Mouse (Mus musculus) monocyte, adult 2 months (primary cell): ENCODE results near the gene Tmcc1.
A peak's percentile ranks its signal among the peaks of the same experiment; 100 is the strongest.

Experiments
- DNase-seq, 2 experiments: peaks; one replicate each; pipeline ENCODE4 v3.0.0; 2022; ENCODE audit warnings: low spot score in 2 of 2, low read depth in 1 of 2

Tmcc1 gene

GRCm38 (mm10) chr6:116021961-116022485 lies 171.3 kb downstream of the Tmcc1 start:
- no peak for DNase-seq

DNA sequence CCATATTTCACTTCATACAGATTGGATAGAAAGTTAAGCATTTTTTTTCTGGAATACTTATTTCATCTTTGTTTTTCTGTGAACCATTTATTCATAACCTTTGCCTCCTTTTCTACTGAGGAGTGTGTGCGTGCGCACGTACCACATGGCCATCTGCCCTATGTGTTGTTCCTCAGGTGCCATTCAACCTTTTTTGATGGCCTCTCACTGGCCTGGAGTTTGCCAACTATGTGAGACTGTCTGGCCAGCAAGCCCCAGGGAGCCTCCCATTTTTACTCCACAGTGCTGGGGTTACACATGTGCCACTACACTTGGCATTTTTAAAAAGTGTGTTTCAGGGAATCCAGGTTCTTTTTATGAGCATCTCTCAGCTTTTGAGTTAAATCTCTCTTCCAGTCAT lies 177.4 kb downstream of the Tmcc1 start:
- no peak for DNase-seq

- DNase-seq = no peak
Observed at GRCm38 (mm10) chr6:116014111-116014510, 179.2 kb downstream of the Tmcc1 start.

- no peak for DNase-seq
Observed at GRCm38 (mm10) chr6:116013687-116014086, 179.6 kb downstream of the Tmcc1 start.

GRCm38 (mm10) chr6:116010541-116010940 lies 182.7 kb downstream of the Tmcc1 start:
- peak; percentile 66 to 73 for DNase-seq

DNA sequence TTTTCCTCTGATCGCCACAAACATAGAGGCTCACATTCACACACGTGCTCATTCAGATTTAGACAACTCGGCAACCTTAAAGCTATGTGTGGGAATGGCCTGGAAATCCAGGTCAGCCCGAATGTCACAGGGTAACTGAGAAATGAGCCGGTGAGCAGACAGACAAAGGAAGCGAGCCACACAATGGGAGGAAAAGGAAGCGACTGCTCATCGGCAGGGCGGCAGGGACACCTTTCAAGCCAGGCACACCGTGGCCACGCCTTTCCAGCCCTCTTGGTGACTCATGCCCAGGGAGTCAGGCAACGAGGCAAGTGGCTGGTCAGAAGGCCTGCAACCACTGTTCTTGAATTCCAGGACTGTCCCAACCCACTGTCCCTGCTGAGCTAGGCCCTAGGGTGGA lies 183.9 kb downstream of the Tmcc1 start:
- DNase-seq = no peak

GRCm38 (mm10) chr6:116007561-116008173 lies 185.6 kb downstream of the Tmcc1 start:
- no peak for DNase-seq

DNA sequence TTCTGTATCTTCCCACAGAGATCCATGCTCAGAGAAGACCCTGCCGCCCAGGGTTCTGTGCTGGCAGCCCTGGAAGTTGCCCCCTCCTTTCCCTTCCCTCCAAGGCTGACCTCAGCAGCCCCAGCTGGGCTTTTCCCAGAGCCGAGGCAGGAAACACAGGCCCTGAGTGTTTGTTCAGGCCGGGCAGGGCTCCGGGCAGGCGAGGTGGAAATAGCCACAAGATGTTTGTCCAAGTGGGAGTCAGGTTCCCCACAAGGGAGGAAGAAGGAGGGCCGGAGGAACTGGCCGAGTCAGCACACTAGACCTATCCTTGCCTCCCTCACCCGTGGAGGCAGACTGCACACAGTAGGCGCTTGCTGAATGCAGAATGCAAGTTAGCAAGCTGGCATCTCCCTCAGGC lies 186.6 kb downstream of the Tmcc1 start:
- DNase-seq = no peak

DNA sequence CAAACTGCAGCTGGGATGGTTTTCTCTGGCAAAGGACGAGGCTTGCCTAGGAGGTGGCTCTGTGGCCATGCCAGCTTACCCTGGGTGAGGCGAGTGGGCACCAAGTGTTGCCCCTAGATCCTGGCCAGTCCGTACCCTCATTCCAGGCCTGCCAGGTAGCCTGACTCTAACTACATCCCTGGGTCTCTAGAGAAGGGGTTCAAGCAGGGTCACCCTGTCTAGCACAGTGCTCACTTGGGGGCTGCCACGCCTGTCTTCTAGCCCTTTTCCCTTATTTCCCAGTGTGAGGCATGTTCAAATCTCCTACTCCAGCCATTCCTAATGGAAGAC lies 187.4 kb downstream of the Tmcc1 start:
- no peak for DNase-seq

DNA sequence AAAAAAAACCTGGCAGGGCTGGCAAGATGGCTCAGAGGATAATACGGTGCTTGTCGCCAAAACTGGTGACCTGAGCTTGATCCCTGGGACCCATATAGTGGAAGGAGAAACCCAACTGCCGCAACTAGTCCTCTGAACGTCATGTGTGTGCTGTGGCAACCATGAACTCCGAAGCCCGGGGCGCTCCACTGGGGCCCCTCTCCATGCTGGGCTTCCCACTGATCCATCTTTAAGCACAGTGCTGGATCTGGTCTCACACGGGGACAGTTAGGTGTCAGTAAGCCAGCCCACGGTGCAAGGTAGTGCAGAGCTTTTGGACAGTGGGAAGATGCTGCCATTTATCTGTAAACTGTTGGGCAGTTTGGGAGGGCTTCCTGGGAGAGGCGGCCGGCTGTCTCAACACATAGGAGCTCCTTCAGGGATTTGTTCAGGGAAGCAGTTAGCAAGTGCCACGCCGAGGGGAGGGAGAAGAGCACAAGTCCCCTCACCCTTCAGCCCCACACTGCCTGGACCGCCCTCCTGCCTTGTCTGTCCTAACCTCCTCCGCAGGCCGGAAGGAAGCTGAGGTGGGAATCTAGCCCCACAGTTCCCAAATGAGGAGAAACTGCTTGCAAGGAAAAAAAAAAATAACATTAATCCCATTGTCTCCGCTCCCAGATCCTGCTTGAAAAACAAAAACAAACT lies 187.9 kb downstream of the Tmcc1 start:
- no peak for DNase-seq

DNA sequence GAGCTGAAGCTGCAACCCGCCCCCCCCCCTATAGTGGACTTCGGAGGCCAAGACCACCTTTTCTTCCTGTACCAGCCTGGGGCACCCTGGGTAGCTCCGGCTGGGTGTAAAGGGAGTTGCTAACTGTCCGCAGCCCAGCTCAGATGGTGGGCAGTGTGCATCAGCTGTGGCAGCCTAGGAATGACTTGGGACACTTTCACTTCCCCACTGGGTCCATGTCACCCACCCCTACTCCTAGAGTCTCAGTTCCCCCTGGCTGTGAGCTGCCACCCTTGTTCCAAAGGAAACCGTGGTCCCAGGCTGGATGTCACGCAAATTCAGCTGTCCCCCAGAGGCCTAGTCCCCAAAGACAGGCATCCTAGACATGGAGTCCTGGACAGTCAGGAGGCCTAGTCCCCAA lies 188.6 kb downstream of the Tmcc1 start:
- peak in 1 of 2 experiments; percentile 57 for DNase-seq

GRCm38 (mm10) chr6:116004069-116004468 lies 189.2 kb downstream of the Tmcc1 start:
- no peak for DNase-seq

GRCm38 (mm10) chr6:116003516-116003915 lies 189.8 kb downstream of the Tmcc1 start:
- DNase-seq = no peak

GRCm38 (mm10) chr6:116002311-116003104 lies 190.8 kb downstream of the Tmcc1 start:
- DNase-seq = no peak

DNA sequence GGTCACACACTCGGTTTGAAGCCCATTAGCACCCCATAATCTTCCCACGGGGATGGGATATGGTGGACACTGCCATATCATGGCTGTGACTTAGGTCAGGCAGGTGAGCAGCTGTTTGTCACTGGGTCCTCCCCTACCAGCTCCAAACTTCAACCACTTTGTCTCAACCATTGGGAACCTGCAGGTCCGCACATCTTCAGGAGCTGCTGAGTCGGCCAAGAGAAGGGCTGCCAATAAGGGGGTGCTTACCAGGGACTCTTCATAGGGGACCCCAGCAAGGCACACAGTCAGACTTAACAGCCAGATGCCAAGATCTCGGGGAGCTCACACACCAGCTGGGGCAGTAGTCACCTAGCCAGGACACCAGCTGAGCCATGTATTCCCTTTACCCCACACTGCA lies 192.4 kb downstream of the Tmcc1 start:
- no peak for DNase-seq

DNA sequence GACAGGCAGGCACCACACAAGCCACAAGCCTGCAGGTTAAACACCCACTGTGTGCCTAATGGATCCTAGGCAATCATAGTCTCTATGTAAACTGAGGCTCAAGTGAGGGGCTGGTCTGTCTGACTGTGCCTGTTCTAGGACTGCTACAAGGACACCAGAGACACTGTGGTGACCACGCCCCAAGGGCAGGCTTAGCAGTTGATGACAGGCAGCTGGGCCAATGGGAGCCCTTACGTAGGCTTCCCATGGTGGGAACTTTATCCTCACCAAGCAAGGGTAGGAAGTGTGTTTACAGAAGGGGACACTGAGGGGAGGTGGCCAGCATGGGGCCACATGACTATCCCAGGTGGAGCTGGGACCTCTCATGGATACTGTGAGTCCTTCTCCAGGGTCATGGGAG lies 194.1 kb downstream of the Tmcc1 start:
- DNase-seq = no peak

GRCm38 (mm10) chr6:115998758-115999157 lies 194.5 kb downstream of the Tmcc1 start:
- DNase-seq = no peak

- no peak for DNase-seq
Observed at GRCm38 (mm10) chr6:115997726-115998311, 195.5 kb downstream of the Tmcc1 start.

DNA sequence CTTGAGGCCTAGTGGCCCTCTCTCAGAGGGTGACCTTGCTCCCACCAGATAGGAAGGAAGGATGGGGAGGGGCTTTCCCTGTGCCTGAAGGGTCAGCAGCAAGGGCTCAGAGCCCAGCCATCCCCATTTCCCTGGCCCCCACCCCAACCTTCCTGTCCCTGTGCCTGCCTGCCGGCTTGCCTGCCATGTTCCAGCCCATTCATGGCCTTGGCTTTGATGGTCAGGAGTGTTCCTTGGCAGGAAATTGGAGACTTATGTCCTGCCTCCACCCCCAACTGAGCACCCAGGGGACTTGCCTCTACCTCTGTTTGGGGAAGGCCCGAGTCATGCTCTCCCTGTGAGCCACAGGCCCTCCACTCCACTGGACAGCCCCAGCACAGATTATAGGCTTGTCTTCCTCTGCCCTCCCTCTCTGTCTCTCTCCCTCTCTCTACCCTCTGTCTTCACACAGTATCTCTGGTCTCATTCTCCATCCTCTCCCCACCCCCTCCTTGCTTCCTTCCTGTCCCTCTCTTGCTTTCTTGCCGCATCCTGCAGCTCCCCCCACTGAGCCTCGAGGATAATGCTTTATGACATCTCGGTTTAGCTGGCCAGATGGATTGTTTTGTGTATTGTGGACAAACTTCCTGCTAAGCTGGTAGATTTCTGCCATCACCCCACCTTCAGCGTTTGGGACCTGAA lies 197.0 kb downstream of the Tmcc1 start:
- DNase-seq = no peak

GRCm38 (mm10) chr6:115995531-115995941 lies 197.8 kb downstream of the Tmcc1 start:
- DNase-seq = no peak

DNA sequence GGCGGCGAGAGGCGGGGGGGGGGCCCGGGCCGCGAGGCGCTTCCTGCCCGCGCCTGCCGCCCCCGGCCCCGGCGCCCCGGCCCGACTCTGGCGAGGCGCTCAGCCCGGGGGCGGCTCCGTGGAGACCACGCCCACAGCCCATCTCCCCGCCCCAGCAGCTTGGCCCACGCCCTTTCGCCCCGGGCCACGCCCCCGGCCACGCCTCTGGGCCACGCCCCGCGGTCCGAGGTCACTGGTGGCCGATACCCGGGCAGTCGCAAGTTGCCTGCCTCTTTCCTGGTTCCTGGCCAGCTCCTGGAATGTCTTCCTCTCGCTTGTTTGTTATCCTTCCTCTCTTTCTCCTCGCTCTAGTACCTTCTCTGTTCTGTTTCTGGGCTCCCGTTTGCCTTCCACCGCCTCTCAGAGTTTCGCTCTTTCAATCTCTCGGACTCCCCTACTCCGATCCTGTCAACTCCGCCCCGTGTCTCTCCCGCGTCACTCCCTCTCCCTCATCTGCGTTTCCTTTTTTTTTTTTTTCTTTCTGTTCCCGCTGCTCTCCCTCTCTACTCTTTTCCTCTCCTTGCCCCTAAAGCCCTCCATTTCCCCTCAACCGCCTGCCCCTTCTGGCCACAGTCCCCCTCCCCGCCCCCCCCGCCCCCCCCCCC lies 198.3 kb downstream of the Tmcc1 start, which contains the start of gene Plxnd1:
Plxnd1 (minus strand) TSS at position 129 of the 644 bp plus-strand sequence.
- DNase-seq = peak; percentile 77 to 93
